Mouse (Mus musculus) heart, adult 11 months (tissue): Measurements from ENCODE around the gene Catsperg1.
A peak's percentile ranks its signal among the peaks of the same experiment; 100 is the strongest.
"Not testable (repeated sequence)": the region's sequence is repeated elsewhere in the genome, so short reads cannot be mapped to it uniquely, and the experiment has no call there.

Source experiments
- DNase-seq: peaks from one replicate; pipeline ENCODE4 v3.0.0; 2022

Gene Catsperg1

DNA sequence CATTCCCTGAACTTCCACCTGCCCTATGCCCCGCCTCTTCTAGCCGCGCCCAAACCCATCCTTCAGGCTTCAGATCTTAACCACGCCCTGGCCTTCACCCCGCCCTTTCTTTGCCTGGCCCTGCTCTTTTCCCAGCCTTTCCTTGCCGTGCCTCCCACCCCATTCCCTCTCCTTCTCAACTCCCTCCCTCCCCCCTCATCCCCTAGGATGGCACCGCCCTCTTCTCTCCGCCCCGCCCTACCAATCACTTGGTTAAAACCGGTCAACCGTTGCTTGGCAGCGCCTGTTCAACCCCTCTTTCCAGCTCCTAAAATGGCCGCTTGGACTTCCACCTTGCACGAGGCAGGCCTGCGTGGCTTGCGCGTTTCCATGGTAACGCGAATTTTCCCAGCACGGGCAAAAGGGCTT is at the start of gene Catsperg1:
Gene Catsperg1 (minus strand): TSS at position 361 of the 408 bp plus-strand sequence.
- DNase-seq, result no peak

DNA sequence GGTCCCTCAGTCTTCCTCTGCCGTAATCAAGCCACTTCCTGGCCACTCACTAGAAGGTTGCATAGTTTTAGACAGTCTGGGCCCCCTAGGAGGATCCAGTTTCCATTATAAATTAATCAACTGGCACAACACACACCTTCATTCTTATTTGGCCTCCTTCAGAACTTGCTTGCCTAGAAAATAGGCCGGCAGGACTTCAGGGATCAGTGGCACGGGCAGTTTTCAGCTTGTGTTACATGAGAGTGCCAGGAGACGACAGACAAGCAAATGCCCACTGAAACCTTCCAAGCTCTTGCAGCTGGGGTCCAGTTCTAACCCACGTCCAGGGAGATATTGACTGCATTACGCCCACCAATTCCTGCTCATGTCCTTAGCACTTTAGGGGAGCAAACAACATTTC is 48.3 kb upstream of the Catsperg1 start:
- DNase-seq, result no peak

GRCm38 (mm10) chr7:29259781-29260730 is 46.2 kb upstream of the Catsperg1 start:
- DNase-seq, result no peak

DNA sequence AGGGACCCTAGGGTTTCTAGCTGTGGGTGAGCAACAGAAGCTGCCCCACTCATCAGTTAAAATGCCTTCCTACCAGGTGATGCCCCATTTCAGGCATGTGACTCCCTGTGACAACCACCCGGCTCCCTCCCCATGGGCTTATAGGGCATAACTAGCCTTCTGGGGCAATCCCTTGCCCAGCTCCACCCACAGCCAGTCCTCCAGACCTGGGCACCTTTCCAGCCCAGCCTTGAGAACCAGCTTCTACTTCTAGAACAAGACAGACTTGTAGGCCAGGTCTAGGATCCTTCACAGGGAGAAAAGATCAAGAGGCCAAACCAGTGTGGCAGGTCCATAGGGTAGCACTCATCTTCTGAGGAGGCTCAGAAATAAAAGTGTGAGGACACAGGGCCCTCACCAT is 43.5 kb upstream of the Catsperg1 start:
- peak; percentile 85 for DNase-seq

GRCm38 (mm10) chr7:29255875-29256274 is 42.0 kb upstream of the Catsperg1 start:
- no peak for DNase-seq

- peak; percentile 94 for DNase-seq
Measured at GRCm38 (mm10) chr7:29253842-29254241, 40.0 kb upstream of the Catsperg1 start.

GRCm38 (mm10) chr7:29251166-29251565 is 37.3 kb upstream of the Catsperg1 start:
- DNase-seq, result peak; percentile 83

- peak; percentile 96 for DNase-seq
Measured at GRCm38 (mm10) chr7:29248261-29248841, 34.5 kb upstream of the Catsperg1 start, which contains the start of gene 2200002D01Rik. Gene 2200002D01Rik, minus strand, starts transcription at chr7:29248466.

DNA sequence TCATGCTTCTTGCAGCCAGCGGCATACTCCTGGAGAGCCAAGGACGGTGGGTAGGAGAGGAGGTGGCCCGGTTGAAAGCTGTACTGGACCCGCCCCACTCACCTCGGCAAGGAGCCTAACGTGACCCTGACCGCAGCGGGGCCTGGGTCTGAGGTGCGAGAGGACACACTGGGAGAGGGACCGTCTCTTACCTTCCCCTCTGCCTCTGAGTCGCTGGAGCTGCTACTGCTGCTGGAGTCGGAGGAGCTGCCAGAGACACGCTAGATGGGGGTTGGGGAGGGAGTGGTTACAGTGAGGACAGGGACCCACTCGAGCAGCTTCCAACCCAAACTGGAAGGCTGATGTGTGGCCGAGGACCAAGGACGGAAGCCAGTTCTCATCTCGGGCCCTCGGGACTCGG is 33.9 kb upstream of the Catsperg1 start:
- peak; percentile 95 for DNase-seq

DNA sequence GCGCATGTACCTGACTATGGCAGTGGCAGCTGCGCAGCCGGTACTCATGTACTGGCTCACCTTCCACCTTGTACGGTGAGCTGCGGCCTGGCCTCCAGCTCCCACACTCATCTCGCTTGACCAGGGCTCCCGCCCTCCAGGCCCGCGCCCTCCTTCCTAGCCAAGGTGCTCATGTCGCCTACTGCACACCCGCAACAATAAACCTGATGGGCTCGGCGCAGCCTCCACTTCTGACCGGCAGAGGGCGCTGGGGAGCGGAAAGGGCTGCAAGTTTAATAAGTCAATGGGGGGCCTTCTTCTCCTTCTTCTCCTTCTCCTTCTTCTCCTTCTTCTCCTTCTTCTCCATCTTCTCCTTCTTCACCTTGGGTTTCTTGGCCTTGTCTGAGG is 33.5 kb upstream of the Catsperg1 start:
- peak; percentile 96 for DNase-seq

DNA sequence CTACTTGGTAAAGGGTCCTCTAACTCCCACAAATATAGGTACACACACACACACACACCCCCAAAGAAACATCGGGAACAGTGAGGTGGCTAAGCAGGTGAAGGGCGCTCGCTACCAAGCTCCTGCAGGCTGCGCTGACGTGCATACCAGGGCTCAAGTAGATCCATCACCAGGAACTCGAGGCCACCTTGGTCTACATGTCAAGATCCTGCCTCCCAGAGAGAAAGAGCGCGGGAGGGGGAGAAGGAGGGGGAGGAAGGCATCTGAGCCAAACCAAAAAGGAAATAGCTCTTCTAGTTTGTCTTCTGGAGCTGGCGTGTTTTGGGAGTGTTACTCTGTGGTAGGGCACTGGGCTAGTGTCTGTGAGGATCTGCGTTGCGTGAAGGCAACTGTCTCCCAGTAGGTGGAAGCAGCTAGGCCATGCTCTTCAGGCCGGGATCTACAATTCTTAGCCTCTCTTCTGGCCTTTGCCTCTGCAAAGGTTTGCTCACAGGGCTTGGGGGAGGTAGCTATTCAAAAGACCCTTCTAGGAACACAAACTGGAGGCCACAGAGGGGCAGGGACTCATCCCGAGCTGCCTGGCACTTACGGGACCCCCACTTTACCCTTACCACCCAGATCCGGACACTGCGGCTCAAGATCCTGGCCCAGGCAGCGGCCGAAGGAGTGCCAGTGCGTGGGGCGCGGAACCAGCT is 32.9 kb upstream of the Catsperg1 start:
- DNase-seq, result peak; percentile 90

DNA sequence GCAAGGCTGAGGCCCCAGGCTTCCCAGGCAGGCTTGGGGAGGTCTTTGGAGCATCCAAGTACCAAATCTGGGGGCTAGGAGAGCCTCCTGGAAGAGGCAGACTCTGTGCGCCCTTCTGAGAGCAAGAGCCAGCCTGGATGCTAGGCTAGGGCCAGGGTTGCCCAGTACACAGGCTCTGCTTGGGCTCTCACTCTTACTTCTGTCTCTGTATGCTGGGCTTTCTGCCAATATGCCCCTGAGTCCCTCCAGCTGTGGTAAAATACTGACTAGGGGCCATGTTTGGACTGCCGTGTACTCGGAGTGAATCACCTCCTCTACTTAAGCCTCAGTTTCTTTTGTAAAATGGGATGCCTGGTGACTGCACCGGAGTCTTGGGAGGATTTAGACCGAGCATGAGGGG is 32.2 kb upstream of the Catsperg1 start:
- no peak for DNase-seq

DNA sequence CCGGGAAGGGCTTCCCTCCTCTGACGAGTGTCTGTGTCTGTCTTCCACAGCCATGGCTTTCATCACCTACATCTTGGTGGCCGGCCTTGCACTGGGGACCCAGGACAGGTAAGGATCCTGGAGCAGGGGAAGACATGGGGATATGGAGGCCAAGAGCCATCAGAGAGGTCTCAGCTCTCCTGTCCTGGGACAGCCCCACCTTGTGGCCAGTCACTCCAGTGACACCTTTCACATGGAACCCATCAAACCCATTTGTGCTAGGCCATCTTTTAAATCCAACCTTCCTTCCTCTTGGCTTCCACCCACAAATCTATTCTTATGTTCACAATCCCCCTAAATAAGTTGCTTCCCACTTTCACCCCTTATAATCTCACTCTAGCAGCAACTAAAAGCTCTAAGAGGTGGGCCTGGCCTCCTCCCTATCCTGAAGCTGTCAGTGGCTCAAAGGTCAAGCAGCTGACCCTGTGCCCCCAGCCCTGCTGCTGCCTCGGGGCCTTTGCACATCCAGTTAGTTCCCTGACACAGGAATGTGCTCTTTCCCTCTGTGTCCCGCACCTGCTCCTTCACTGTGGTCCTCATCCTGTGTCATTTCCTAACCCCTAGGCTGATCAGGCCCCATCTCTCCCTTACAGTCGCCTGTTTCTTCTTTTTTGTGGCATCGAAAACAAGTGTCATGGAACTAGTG is 31.0 kb upstream of the Catsperg1 start:
- DNase-seq, result no peak

DNA sequence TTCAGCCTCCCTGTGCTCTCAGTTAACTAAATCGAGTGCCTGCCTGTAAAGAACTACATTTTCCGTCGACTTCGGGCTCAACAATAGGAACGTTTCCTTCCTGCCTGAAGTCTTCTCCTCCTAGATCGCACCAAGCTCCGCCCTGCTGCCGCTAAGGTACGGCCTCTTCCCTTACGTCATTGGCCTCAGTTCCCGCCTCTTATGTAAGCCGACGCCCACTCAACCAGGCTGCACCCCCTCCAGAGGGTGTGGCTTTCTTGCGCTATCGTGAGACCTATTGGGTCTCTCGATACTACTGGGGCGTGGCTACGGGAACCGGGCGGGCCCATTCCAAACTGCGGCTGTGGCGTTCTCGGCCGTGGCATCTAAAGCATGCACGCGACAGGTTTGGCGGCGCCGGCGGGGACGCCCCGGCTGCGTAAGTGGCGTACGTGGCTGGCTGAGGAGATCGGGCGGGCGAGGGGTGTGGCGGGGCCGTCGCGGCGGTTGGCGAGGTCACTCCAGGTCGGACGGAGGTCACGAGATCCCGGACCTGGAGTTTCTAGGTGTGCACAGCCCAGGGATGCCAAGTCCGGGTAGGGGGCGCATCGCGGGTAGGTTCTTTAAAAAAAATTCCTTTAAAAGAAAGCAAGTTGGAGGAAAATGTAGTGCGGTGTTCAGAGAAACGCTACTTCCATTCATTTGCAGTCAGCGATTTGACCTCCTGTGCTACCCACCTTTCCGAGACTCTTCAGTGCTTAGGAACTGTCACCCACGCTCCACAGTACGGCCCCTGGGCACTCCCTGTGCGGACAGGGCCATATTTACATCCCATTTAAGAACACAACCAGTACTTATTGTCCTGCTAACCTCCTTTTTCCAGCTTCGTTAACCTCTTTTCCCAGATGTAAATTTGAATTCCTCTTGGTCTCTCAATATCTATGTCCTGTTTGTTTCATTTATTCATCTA is 24.5 kb upstream of the Catsperg1 start, which contains the start of gene Yif1b:
Gene Yif1b (plus strand): TSS at position 311 of the 949 bp plus-strand sequence.
- DNase-seq, result peak; percentile 100

GRCm38 (mm10) chr7:29237596-29237995 is 23.8 kb upstream of the Catsperg1 start:
- DNase-seq, result not testable (repeated sequence)

GRCm38 (mm10) chr7:29236593-29236992 is 22.8 kb upstream of the Catsperg1 start:
- no peak for DNase-seq

- DNase-seq, result no peak
Measured at GRCm38 (mm10) chr7:29234661-29235060, 20.8 kb upstream of the Catsperg1 start.

GRCm38 (mm10) chr7:29233745-29234144 is 19.9 kb upstream of the Catsperg1 start:
- peak; percentile 94 for DNase-seq

DNA sequence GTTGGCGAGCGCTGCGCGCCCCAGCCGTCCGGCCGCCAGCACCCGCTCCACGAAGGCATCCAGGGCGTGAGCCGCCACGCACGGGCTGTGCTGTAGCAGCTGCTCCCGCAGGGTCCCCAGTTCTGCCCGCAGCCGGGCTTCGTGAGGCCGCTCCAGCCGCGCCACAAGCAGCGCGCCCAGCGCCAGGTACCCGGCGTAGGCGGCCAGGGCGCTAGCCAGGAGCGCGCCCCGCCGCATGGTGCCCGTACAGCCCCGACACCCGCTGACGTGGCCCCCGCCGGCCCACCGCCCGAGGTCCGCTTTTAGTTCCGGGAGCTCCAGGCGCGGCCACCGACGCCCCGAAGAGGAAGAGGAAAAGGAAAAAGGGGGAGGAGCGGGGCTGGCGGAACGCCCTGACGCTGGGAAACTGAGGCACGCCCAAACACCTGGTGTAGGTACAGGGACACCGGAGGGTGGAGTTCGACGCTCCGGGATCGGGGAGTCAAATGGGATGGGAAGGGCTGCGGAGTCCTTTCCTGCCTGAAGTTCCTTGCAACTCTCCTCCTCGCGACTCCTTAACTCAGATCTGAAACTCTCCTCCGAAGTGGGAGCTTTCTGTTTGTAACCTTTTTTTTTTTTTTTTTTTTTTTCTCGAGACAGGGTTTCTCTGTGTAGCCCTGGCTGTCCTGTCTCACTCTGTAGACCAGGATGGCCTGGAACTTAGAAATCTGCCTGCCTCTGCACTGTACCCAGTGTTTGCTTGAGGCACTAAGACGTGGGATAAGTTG is 18.6 kb upstream of the Catsperg1 start, which contains the start of gene Kcnk6:
Gene Kcnk6 (minus strand): TSS at position 269 of the 767 bp plus-strand sequence.
- DNase-seq, result peak; percentile 98

GRCm38 (mm10) chr7:29231517-29231916 is 17.7 kb upstream of the Catsperg1 start:
- DNase-seq, result peak; percentile 94

DNA sequence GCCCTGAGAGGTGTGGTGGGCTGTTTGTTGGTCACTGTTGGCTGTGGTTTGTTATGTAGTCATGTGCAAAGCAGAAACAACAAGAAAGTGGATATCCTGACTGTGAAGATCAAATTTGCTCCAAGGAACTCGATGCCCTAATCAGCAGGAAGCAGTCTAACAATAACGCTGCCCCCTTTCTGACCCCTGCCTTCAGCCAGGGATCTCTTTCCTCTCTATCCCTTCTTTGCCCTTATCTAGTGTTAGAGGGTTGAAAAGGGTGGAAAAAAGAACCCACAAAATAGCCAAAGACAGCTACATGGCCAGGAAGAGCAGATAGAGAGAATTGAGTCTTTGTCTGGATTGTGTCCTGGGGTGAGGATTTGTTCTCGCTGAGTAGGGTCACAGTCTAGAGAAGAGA is 16.7 kb upstream of the Catsperg1 start:
- no peak for DNase-seq
